Mouse (Mus musculus): ENCODE measurements around the gene Npat.
A peak's percentile ranks its signal among the peaks of the same experiment; 100 is the strongest.

Gene Npat

DNA sequence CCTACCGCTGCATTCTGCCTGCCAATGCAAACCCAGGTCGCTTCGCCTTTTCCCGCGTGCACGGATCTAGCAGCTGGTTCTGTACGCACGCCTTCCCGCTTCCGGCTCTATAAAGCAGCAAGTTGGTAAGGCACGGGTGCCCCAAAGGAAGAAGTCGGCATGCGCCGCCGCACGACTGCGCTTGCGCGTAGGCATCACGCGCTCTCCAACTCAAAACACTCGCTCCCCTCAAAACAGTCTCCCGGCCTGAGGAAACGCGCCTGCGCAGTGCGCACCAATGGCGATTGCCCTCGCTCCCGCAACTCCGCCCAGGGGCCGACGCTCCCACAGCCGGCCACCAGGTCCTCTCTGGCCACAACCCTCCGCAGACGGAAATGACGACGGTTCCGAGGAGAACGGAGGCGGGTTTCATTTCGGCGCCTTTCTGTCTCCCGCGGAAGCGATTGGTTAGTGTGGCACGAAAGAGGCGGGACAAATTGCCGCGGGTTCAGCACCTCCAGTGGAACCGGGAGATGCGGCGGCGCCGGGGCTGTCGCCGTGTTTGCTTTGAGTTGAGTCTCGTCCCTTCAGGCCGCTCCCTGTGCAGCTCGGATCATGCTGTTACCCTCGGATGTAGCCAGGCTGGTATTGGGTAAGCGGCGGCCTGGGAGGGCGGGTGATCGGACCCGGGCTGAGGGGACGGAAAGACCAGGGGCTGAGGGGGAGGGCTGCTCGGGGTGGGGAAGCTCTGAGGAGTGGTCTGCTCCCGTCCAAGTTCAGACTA lies at the start of gene Npat, which contains the start of gene Atm:
Npat (plus strand) TSS at position 490 of the 763 bp plus-strand sequence.
Atm (minus strand) TSS at position 183 of the 763 bp plus-strand sequence.
- peak; percentile 97 to 99 for DNase-seq (ENCODE audit: low spot score in 2 of 2)

DNA sequence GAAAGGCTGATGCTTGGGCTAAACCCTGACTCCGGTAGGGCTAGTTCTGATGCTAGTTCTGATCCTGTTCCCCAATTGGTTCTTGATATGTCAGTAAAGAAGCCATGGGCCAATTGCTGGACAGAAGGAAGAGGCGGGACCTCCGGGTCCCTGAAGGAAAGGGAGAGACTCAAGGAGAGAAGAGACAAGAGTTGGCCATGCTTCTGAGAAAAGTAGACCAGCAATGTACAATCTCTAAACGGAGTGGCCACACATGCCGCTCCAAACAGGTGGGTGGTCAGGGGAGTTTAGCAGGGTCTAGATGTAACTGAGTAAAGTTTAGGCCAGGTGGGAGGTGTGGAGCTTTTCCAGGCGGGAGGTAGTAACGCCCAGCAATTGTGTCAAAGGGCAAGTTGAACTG lies 28.8 kb upstream of the Npat start:
- no peak for DNase-seq (ENCODE audit: low spot score in 2 of 2)

DNA sequence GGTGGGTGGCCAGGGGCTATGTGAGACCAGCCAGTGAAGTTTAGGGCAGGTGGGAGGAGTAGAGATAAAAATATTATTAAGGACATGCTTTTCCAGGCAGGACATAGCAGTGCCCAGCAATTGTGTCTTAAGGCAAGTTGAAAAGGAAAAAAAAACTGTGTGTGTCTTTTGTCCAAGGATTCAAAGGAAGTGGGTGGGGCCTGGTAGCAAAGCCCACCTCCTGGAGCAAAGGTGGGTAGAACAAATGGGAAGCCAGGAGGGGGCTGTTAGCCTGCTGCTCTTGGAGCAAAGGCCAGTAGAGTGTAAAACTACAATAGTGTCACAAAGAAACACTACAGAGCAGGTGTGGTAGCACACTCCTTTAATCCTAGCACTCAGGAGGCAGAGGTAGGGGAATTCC lies 22.8 kb upstream of the Npat start:
- DNase-seq (ENCODE audit: low spot score in 2 of 2), result no peak

DNA sequence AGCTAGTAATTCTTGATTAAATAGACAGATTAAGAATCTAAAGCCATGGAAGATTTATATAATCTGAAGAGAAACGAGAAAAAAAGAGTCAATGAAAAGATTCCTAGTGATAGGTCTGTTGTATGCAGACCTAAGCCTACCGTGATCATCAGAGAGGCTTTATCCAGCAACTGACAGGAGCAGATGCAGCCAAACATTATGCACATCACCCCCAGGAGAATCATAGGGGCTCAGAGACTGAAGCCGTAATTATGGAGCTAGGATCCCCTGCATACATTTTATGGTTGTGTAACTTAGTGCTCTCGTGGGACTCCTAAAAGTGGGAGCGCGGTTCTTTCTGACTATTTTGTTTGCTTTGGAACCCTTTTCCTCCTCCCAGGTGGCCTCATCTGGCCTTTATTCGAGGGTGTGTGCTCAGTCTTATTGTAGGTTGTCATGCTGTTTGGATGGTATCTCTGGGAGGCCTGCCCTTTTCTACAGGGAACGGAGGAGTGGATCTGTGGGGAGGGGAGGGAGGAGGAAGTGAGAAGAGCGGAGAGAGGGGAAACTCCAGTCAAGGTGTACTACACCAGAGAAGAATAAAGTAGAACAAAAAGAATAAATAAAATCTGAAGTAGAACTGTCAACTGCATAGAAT lies 19.4 kb upstream of the Npat start:
- no peak for DNase-seq (ENCODE audit: low spot score in 2 of 2)

DNA sequence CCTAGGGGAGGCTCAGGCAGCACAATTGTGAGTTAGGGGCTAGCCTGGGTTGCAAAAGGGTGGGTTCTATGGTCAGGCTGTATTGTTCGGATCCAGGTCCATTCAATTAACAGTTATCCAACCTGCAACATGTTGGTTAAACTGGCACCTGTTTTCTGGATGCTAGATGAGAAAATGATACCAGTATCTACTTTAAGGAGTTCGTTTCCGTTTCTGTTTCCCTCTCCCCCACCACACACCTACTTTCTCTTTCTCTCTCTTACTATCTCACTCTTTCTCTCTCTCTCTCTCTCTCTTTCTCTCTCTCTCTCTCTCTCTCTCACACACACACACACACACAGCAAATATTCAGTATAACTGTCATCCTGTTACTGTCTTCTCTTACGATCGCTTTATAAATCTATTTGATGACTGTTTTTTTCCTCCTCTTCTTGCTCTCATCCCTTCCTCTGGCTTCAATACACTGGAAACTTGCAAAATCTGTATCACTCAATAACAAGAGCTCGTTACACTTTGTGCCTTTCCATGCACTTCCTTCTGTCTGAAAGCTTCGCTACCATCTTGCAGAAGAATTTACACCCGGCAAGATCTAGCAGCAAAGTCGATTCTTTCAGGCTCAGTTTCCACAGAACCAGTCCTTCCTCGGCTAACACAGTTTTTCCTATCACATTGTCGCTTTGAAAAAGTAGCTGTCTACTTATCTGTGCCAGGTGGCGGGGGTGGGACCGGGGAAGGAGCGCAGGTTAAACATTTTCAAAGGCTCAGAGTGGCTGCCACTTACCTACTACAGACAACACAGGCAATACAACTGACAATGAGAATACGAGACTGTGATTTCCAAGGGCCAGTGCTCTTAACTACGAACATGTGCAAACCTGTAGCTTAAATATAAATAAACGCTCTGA lies 1.2 kb upstream of the Npat start:
- no peak for DNase-seq (ENCODE audit: low spot score in 2 of 2)

DNA sequence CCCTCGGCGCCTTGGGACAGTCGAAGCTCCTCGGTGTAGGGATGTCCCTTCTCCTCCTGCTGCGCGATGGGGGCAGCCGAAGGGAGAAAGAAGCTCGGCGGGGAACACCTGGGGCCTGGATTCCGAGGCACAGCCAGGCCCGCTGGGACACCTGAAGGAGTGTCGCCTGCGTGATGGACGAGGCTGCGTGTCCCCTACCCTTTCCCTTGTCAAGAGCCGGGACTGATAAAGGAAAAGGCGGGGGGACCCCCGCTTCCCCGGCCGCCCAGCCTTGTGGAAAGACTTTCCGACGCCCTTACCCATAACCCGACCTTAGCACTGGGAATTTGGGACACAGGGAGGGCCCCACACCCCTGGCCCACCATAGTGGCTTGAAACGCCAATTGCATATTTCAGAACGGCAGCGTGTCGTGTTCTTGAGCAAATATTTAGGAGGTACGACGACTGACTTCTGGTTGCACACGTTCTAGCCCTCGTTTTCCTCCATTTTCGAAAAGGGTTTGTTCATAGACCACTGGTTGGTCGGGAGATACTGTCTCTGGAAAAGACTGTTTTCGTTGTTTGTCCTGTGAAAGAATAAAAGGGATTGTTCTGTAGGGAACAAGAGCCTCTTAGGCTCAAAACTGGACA lies 604 bp downstream of the Npat start:
- DNase-seq (ENCODE audit: low spot score in 2 of 2), result no peak

DNA sequence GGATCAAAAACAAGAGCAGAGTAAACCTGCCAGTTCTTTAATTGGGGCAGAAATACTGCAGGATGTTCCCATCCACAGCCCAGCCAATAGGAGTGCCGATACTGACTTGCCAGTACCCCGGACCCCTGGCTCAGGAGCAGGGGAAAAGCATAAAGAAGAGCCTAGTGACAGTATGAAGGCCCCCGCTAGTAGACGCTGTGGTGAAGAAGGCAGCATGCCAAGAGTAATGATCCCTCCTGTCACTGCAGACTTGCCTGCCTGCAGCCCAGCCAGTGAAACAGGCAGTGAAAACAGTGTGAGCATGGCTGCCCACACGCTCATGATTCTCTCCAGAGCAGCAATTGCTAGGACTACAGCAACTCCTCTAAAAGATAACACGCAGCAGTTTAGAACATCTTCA lies 33.8 kb downstream of the Npat start:
- DNase-seq (ENCODE audit: low spot score in 2 of 2), result no peak

DNA sequence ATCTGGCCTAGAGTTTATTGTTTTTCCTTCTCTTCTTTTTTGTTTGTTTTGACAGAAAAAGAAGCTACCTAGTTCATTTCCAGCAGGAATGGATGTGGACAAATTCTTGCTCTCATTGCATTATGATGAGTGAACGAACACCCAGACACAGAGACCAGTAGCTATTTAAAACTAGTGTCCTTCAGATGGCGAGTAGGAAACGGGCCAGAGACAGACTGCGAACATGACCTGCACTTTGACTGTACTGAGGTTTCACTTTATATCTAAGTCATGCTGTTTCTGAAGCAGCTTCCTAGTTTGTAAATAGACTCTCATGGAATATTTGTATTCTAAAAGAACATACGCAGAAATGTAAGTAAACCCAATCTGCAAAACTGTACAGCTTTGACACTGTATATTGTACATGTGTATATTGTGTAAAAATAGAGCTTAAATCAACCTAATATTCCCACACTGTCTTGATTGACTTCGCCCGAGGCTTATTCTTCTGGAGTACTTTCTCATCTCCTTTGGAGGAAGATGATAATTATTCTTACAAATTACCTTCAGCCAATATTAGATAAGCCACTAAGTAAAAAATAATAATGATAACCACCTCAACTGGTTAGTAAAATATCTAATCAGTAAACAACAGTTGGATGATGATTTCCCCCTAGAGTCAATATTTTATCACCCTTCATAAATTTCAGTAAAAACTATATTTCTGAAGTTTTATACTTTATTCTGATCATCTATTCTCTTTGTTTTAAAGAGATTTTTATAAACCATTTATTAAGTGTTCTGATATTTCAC lies 35.9 kb downstream of the Npat start:
- no peak for DNase-seq (ENCODE audit: low spot score in 2 of 2)

DNA sequence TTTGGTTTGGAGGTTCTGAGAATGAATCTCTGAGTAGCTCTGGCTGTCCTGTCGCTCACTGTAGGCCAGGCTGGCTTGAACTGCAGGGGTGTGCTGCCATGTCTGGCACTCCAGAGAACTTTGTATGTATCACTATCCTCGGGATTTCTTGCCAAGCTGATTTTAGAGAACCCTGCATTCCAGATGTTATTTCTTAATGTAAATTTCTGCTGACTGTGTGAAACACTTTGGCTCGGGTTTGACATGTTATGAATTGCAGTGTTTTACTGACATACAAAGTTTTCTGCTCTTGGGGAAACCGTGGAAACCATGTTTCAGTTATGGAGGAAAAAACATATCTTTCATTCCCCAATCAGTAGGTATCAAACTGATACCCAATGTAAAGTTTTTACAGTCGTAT lies 38.9 kb downstream of the Npat start:
- no peak for DNase-seq (ENCODE audit: low spot score in 2 of 2)

DNA sequence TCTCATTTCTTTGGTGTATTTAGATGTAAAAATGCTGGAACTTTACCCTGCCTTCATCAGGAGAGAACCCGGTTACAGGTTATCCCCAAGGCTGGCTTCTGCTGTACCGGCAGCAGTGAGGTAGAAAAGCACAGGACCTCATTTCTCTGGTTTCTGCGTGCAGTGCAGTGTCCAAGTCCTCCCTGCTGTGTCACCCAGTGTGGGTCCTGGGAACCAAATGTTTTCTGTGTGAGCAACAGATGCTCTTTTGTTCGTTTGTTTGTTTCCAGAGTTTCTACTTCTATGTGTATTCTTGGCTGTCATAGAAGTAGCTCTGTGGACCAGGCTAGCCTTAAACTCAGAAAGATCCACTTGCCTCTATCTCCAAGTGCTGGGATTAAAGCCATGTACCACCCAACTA lies 45.0 kb downstream of the Npat start:
- no peak for DNase-seq (ENCODE audit: low spot score in 2 of 2)

DNA sequence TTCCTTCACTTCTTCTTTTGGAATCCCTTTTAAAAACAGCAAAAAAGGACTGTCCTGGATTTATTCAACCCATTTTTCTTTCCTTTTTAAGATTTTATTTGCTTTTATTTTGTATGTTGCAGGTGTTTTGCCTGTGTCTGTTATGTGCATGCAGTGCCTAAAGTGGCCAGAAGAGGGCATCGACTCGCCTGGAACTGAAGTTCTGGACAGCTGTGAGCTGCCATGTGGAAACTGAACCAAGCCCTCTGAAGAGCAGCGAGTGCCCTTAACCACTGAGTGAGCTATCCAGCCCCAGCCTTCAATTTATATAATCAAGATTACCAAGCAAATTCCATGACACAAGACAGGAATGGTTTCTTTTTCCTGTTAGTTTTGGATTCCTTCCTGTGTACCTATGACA lies 57.9 kb downstream of the Npat start:
- DNase-seq (ENCODE audit: low spot score in 2 of 2), result peak; percentile 43 to 62

DNA sequence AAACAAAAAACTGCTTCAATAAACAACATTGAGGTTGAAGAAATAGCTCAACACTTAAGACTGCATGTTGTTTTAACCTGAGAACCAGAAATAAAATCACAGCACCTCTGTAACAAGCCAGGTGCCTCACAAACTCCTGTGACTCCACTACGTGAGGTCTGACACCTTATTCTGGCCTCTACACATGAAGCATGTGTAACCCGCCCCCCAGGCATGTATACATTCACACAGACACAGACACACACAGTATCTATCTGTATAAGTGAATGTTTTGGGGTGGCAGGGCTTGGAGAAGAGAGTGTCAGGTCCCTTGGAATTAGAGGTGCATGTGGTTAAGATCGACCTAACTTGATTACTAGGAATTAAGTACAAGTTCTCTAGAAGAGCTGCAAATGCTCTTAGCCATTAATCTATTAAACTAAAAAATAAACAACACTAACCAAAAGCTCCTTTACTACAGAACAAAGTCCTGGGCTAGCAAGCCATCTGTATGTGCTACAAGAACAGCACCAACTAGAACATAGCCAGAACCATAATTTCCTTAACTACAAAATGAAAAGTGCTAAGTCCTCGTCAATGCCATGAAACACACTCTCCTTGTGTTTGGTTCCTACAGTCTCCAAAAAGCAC lies 60.2 kb downstream of the Npat start:
- DNase-seq (ENCODE audit: low spot score in 2 of 2), result no peak

DNA sequence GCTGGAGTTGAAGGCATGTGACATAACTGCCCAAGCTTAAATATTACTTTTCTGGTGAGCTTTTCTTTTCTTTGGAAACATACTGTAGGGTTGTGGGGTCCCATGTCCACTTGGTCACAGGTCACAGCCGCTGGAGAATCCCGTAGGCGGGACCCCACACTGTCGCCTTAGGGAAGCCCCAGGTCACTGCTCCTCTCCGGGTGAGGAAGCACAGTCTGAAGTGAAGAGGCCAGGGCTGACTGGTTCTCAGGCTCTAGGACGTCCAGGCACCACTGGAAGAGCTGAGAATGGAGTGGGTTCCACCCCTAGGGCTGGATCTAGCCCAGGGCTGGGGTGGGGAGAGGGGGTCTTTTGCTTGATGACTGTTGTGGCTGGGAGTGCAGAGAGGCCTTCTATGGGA lies 61.8 kb downstream of the Npat start:
- no peak for DNase-seq (ENCODE audit: low spot score in 2 of 2)

DNA sequence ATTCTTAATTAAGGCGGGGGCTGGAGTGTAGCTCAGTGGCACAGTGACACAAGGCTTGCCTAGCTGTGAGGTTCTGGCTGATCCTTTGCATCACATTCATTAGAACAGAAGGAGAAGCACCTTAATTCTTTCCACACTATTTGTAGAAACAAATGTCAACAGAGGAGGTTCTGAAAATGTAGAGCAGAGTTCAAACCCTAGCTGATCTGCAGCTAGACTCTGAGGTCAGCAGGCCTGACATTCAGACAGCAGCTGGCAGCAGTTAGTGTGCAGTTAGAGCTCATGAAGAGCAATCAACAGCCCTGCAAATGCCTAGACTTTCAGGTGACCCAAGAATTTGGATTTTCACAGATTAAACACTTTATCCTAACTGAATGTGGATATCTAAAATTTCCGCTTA lies 64.7 kb downstream of the Npat start:
- DNase-seq (ENCODE audit: low spot score in 2 of 2), result no peak

DNA sequence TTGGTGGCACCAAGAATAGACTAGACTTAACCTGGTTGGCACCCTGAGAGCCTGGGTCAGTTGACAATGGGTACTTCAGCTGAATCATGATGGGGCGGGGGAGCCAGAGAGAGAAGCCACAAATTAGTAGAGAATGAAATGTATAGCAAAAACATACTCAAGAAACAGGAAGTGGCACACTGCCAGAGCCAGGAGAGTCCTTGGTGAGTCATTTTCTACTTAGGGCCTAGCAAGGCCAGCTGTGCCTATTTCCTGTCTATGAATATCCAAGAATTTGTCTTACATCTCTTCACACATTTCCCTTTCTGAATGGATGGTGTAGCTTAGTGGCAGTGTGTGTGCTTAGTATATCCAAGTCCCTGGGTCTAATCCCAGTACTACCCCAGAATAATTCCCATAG lies 66.5 kb downstream of the Npat start:
- peak in 1 of 2 experiments; percentile 20 for DNase-seq (ENCODE audit: low spot score in 2 of 2)

DNA sequence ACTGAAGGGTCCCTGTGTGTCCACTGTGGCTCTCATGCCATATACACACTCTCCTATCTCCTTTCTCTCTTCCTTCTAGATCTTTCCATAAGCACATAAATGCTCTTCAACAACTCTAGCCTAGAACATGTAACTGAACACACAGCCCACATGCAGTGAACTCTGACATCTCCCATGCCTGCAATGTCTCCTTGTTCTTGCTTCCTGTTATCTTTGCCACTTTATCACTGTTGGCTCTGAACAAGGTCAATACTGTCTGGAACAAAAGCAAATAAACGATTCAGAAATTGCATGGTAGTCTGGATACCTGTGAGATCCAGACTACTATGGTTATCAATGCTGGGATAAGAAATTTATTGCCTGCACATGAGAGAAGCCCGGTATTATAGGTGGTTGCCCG lies 67.0 kb downstream of the Npat start:
- no peak for DNase-seq (ENCODE audit: low spot score in 2 of 2)

DNA sequence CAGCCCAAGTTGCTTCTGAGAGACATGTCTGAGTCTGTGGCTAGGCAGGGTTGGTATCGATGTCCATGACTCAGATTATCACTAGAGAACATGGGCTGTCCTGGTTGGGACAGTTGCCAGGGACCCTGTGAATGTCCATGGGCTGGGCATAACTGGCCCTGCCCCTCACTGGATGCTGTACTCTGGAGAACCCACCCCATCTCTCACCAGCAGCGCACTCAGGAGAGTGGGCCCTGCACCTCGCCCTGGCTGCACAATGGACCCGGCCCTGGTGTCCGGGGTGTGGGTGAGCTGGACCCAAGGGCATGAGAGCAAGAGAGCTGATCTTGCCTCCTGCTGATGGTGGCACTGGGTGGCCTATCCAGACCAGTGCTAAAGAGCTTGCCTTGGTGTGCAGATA lies 68.1 kb downstream of the Npat start:
- DNase-seq (ENCODE audit: low spot score in 2 of 2), result no peak

DNA sequence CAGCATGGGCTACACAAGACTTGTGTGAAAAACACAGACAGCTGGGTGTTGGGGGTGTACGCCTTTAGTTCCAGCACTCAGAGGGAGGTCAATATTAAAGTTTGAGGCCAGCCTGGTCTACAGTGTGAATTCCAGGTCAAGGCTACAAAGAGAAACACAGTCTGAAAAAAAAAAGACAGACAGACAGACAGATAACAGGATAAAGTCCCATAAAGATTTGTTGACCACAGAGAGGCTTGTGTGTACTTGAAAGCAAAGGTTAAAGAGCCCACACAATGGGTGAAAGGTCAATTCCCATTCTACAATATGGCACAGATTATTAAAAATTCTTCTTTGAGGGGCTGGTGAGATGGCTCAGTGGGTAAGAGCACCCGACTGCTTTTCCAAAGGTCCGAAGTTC lies 70.3 kb downstream of the Npat start:
- DNase-seq (ENCODE audit: low spot score in 2 of 2), result no peak

DNA sequence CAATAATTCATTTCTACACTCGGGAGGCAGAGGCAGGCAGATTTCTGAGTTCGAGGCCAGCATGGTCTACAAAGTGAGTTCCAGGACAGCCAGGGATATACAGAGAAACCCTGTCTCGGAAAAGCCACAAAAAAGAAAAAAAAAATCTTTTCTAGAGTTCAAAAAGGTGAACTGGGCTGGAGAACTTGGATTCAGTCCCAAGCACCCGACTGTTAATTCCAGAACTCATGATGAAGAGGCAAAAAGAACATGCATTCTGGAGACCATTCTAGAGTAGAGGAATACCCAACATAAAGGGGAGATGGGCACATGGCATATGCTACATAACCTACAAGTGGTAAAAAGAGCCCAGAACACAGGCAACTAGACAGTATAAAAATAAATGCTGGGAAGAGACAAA lies 71.0 kb downstream of the Npat start:
- DNase-seq (ENCODE audit: low spot score in 2 of 2), result no peak

DNA sequence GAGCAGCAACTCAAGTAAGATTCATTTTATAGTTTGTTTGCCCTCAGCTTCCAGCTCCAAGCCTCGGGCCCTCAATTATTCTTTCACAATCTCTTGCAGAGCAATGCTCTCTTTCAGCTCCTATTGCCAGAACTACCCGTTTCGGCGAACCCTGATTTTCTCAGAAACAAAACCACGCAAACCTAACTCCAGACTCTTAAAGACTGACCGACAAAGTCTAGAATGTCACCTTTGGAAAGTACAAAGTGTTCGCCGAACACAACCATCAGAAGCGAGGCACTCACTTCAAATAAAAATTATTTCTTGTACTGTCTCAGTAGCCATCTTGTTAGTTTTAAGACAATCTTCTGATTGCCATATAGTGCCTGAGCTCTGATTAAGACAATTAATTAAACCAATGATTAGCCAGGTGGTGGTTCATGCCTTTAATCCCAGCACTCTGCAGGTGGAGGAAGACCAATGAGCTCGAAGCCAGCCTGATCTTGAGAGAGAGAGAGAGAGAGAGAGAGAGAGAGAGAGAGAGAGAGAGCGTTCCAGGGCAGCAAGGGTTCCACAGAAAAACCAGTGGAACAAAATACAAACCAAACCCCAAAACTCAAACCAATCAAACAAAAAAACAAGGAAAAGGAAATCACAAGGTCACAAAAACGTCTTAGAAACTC lies 72.6 kb downstream of the Npat start:
- no peak for DNase-seq (ENCODE audit: low spot score in 2 of 2)
